Mouse (Mus musculus): ENCODE results near the gene Ano2. TPM values are rescaled to one million over a fixed set of nuclear protein-coding genes. Genes with fewer than 3 reads are reported as not detected.

The Ano2 gene
- 0.14 TPM for polyA plus RNA-seq (2014; fragmentation: Illumina TruSeq; extraction: RNeasy Lipid Tissue Mini Kit (QIAGEN cat#74804); ENCODE audit: insufficient read depth, low read depth, low replicate concordance)

DNA sequence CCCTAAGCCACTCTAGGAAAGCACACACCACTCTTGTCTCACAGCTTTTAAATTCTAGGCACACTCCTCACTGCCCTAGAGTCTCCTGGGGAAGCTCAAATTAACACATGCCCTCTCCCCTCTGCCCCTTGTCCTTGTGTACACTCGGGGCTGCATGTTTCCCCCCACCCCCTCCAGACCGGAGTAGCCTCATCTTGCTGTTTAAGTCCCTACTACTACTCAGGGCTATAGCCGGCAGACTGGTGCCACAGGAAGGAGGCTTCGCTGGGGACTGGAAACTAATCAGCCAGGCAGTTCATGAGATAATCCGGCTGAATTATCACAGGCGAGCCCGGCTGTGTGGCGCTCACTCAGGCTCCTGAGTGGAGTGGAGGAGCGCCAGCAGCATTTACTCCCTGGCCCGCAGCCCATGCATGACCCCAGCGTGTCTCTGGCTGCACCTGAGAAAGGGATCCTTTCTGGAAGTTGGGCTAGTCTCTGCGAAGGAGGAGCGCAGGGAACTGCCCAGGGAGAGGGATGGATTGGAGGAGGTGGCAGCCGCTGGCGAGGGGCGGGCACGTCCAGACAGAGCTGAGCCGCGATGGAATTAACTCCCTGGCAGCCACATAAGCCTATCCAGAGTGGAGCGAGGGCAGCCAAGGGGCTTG is at the start of gene Ano2:
TSS of gene Ano2 (plus strand) at position 363 of the 647 bp plus-strand sequence.

Other genes with a start within 250 kb of the Ano2 start
- 564 TPM for gene Cd9, start 195.6 kb upstream of the Ano2 start, polyA plus RNA-seq (2014; fragmentation: Illumina TruSeq; extraction: RNeasy Lipid Tissue Mini Kit (QIAGEN cat#74804); ENCODE audit: insufficient read depth, low read depth, low replicate concordance)
- gene Vwf, start 143.6 kb upstream of the Ano2 start, polyA plus RNA-seq (2014; fragmentation: Illumina TruSeq; extraction: RNeasy Lipid Tissue Mini Kit (QIAGEN cat#74804); ENCODE audit: insufficient read depth, low read depth, low replicate concordance): 163 TPM